Mouse (Mus musculus) lung, adult 2 months (tissue): Measurements from ENCODE around the gene Pik3r2.

Experiments used
- CTCF ChIP-seq: fragments of 200-500 bp; IDR thresholded peaks from 2 replicates; pipeline ENCODE4 v1.5.1; 2011; ENCODE audit warnings: mild to moderate bottlenecking, low read length, control low read depth; ENCODE audit not compliant: insufficient read depth
- POLR2A ChIP-seq: fragments of 200-500 bp; IDR thresholded peaks from 2 replicates; pipeline ENCODE4 v1.6.1; 2011; ENCODE audit warnings: low read depth, mild to moderate bottlenecking, control low read depth, low read length, borderline replicate concordance; ENCODE audit errors: extremely low read depth

- no peak for TF ChIP-seq CTCF
- TF ChIP-seq POLR2A = no peak
These were observed 43.8 kb upstream of the Pik3r2 start for GRCm38 (mm10) chr8:70820101-70820935.
